ENCODE assay signal across 17 mouse cellular contexts in genomic region chr17:27533354-27533753, GRCm38 (mm10). TPM values are rescaled to one million over a fixed set of nuclear protein-coding genes. Genes with fewer than 3 reads are reported as not detected.
DNase-seq lines count a peak whose midpoint lies in the region; ATAC-seq and TF ChIP-seq lines count a peak whose summit lies in the region.
"Had no signal": no experiment of that assay in that cellular context is flagged by ENCODE, and none has a peak within 500 bp of the region (broad histone marks: within the 10 kb centered on the region; RNA-seq: fewer than 3 reads in every experiment).

No protein-coding gene starts in this region.

- peak; percentile 32 for TF ChIP-seq CTCF in hindbrain, postnatal 0 days (IDR thresholded peaks at IDR 0.05; ENCODE audit: low read depth)
- TF ChIP-seq CTCF in lung, adult 2 months (IDR thresholded peaks at IDR 0.05; ENCODE audit: insufficient read depth, low read length), result 0 out of 2 replicates have a peak, but pooled peaks have one; percentile 25
- peak; percentile 37 for TF ChIP-seq CTCF in ES-Bruce4 (IDR thresholded peaks at IDR 0.05; ENCODE audit: low read depth, low read length)

- no peak for TF ChIP-seq POLR2A in lung, adult 2 months (IDR thresholded peaks at IDR 0.05; ENCODE audit: borderline replicate concordance, extremely low read depth, low read depth, low read length)
- no peak for TF ChIP-seq POLR2A in ES-Bruce4 (IDR thresholded peaks at IDR 0.05; ENCODE audit: insufficient read depth, low read length)

- no peaks in the 10 kb centered on the region for H3K9me3 ChIP-seq in hindbrain, postnatal 0 days (ENCODE audit: low read length)
- H3K9me3 ChIP-seq in hindbrain, embryonic 16.5 days (ENCODE audit: control insufficient read depth, low read length), result no peaks in the 10 kb centered on the region
- no peaks in the 10 kb centered on the region for H3K9me3 ChIP-seq in ES-Bruce4 (replicated peaks; ENCODE audit: control insufficient read depth, insufficient read depth, low read length, poor library complexity, severe bottlenecking)
- H3K9me3 ChIP-seq: embryonic facial prominence, embryonic 12.5 days; heart, embryonic 15.5 days; lung, embryonic 15.5 days; neural tube, embryonic 13.5 days; stomach, embryonic 15.5 days had no signal

- H3K27me3 ChIP-seq in hindbrain, postnatal 0 days (ENCODE audit: insufficient read depth, low read length), result no peaks in the 10 kb centered on the region
- no peaks in the 10 kb centered on the region for H3K27me3 ChIP-seq in hindbrain, embryonic 16.5 days (replicated peaks; ENCODE audit: control insufficient read depth, insufficient read depth, low read length)
- H3K27me3 ChIP-seq in ES-Bruce4 (ENCODE audit: control insufficient read depth, insufficient read depth, low read length, poor library complexity, severe bottlenecking), result no peaks in the 10 kb centered on the region
- no peaks in the 10 kb centered on the region for H3K27me3 ChIP-seq in splenic B cell, adult 2 months (ENCODE audit: control insufficient read depth, insufficient read depth, low read length, poor library complexity, severe bottlenecking)
- H3K27me3 ChIP-seq: embryonic facial prominence, embryonic 12.5 days; heart, embryonic 15.5 days; lung, embryonic 15.5 days; neural tube, embryonic 13.5 days; stomach, embryonic 15.5 days had no signal

- 73% methylated on average over 3 of the region's 3 CpGs for WGBS in hindbrain, postnatal 0 days
- 82% methylated on average over 3 of the region's 3 CpGs for WGBS in hindbrain, embryonic 16.5 days
- WGBS in lung, adult 2 months, result 91% methylated on average over 3 of the region's 3 CpGs

- H3K4me3 ChIP-seq in hindbrain, postnatal 0 days (ENCODE audit: low read length), result no peak overlapping the region
- no peak overlapping the region for H3K4me3 ChIP-seq in hindbrain, embryonic 16.5 days (ENCODE audit: low read length)
- H3K4me3 ChIP-seq in lung, adult 2 months (replicated peaks; ENCODE audit: extremely low read depth, low read depth, low read length), result no peak overlapping the region
- H3K4me3 ChIP-seq in ES-Bruce4 (ENCODE audit: low read depth, low read length), result no peak overlapping the region
- H3K4me3 ChIP-seq: embryonic facial prominence, embryonic 12.5 days; heart, embryonic 15.5 days; lung, embryonic 15.5 days; neural tube, embryonic 13.5 days; stomach, embryonic 15.5 days had no signal

- no peak for DNase-seq in hindbrain, postnatal 0 days (ENCODE audit: low spot score)
- no peak for DNase-seq in lung, adult 2 months
- no peak for DNase-seq in lung, postnatal 25 days (ENCODE audit: low spot score)
- peak; percentile 48 for DNase-seq in splenic B cell, adult 2 months (ENCODE audit: low read depth, low spot score)
- no peak for DNase-seq in yolk sac, embryonic 10.5 days (ENCODE audit: low spot score)
- DNase-seq: cerebellum, adult 18-20 months; kidney, adult 18-20 months; thymus, postnatal 14 days had no signal

- no peaks in the 10 kb centered on the region for H3K36me3 ChIP-seq in hindbrain, postnatal 0 days (ENCODE audit: insufficient read depth, low read length)
- H3K36me3 ChIP-seq in hindbrain, embryonic 16.5 days (ENCODE audit: control insufficient read depth, insufficient read depth, low read length), result no peaks in the 10 kb centered on the region
- H3K36me3 ChIP-seq in ES-Bruce4 (ENCODE audit: control insufficient read depth, insufficient read depth, low read length, poor library complexity, severe bottlenecking), result no peaks in the 10 kb centered on the region
- no peaks in the 10 kb centered on the region for H3K36me3 ChIP-seq in splenic B cell, adult 2 months (ENCODE audit: control insufficient read depth, insufficient read depth, low read length, poor library complexity, severe bottlenecking)
- H3K36me3 ChIP-seq: embryonic facial prominence, embryonic 12.5 days; heart, embryonic 15.5 days; lung, embryonic 15.5 days; neural tube, embryonic 13.5 days; stomach, embryonic 15.5 days had no signal

- H3K4me1 ChIP-seq in hindbrain, postnatal 0 days (ENCODE audit: insufficient read depth, low read length), result no peaks in the 10 kb centered on the region
- no peaks in the 10 kb centered on the region for H3K4me1 ChIP-seq in hindbrain, embryonic 16.5 days (ENCODE audit: control insufficient read depth, insufficient read depth, low read depth, low read length)
- no peaks in the 10 kb centered on the region for H3K4me1 ChIP-seq in lung, adult 2 months (ENCODE audit: control insufficient read depth, insufficient read depth, low read length)
- peaks cover 6% of the 10 kb centered on the region for H3K4me1 ChIP-seq in ES-Bruce4 (ENCODE audit: control insufficient read depth, insufficient read depth, low read length)
- H3K4me1 ChIP-seq: embryonic facial prominence, embryonic 12.5 days; heart, embryonic 15.5 days; lung, embryonic 15.5 days had no signal

- H3K27ac ChIP-seq in hindbrain, postnatal 0 days, result no peak overlapping the region
- H3K27ac ChIP-seq in hindbrain, embryonic 16.5 days (ENCODE audit: low read depth, low read length), result no peak overlapping the region
- H3K27ac ChIP-seq in ES-Bruce4 (ENCODE audit: insufficient read depth, low read length), result no peak overlapping the region
- H3K27ac ChIP-seq: embryonic facial prominence, embryonic 12.5 days; heart, embryonic 15.5 days; lung, embryonic 15.5 days; neural tube, embryonic 13.5 days; stomach, embryonic 15.5 days had no signal

- H3K4me2 ChIP-seq in hindbrain, postnatal 0 days (ENCODE audit: low read depth, low read length), result no peak overlapping the region
- H3K4me2 ChIP-seq in hindbrain, embryonic 16.5 days (ENCODE audit: low read length), result no peak overlapping the region
- H3K4me2 ChIP-seq: embryonic facial prominence, embryonic 12.5 days; heart, embryonic 15.5 days; lung, embryonic 15.5 days; neural tube, embryonic 13.5 days; stomach, embryonic 15.5 days had no signal

- no peak overlapping the region for H3K9ac ChIP-seq in hindbrain, postnatal 0 days (replicated peaks; ENCODE audit: low read length)
- H3K9ac ChIP-seq in hindbrain, embryonic 16.5 days (ENCODE audit: low read depth, low read length), result no peak overlapping the region
- no peak overlapping the region for H3K9ac ChIP-seq in ES-Bruce4 (ENCODE audit: low read depth, poor library complexity, severe bottlenecking)
- H3K9ac ChIP-seq: embryonic facial prominence, embryonic 12.5 days; heart, embryonic 15.5 days; lung, embryonic 15.5 days; neural tube, embryonic 13.5 days; stomach, embryonic 15.5 days had no signal

- no peak for ATAC-seq in hindbrain, postnatal 0 days
- no peak for ATAC-seq in hindbrain, embryonic 16.5 days
- ATAC-seq: midbrain, embryonic 16.5 days had no signal

- TF ChIP-seq EP300 in ES-Bruce4 (IDR thresholded peaks at IDR 0.05; ENCODE audit: insufficient read depth, low read depth, low read length), result no peak

RNA-seq across cellular contexts. Expression of gene Grm4, which starts 12.2 kb away (rescaled TPM):
- 34.3 and 38.8 TPM in 2 replicates for total RNA-seq in hindbrain, postnatal 0 days (2014; rRNA removed)
- 8.7 and 10.1 TPM in 2 replicates for polyA plus RNA-seq in hindbrain, postnatal 0 days (2015; fragmentation: Nextera tagmentation; extraction: Ambion mirVana)
- 9.3 and 10.0 TPM in 2 replicates for polyA plus RNA-seq in hindbrain, embryonic 16.5 days (2015; fragmentation: Nextera tagmentation; extraction: Ambion mirVana)
- 1.1 TPM in 2 replicates for polyA plus RNA-seq in lung, adult 2 months (2012; rRNA removed)
- polyA plus RNA-seq in ES-Bruce4 (2011; ENCODE audit: insufficient read depth, insufficient read length, low read depth, missing spikeins), result 0.49 and 0.63 TPM in 2 replicates
- total RNA-seq: megakaryocyte, adult 5-6 weeks had no signal

RNA-seq across cellular contexts. Expression of gene Hmga1, which starts 22.9 kb away (rescaled TPM):
- 142 and 170 TPM in 2 replicates for total RNA-seq in hindbrain, postnatal 0 days (2014; rRNA removed)
- polyA plus RNA-seq in hindbrain, postnatal 0 days (2015; fragmentation: Nextera tagmentation; extraction: Ambion mirVana), result 130 and 145 TPM in 2 replicates
- polyA plus RNA-seq in hindbrain, embryonic 16.5 days (2015; fragmentation: Nextera tagmentation; extraction: Ambion mirVana), result 144 and 155 TPM in 2 replicates
- 57.9 and 73.2 TPM in 2 replicates for polyA plus RNA-seq in lung, adult 2 months (2012; rRNA removed)
- polyA plus RNA-seq in ES-Bruce4 (2011; ENCODE audit: insufficient read depth, insufficient read length, low read depth, missing spikeins), result 933 and 989 TPM in 2 replicates

RNA-seq across cellular contexts. Expression of gene AI413582, which starts 32.2 kb away (rescaled TPM):
- total RNA-seq in hindbrain, postnatal 0 days (2014; rRNA removed), result 50.2 and 59.6 TPM in 2 replicates
- polyA plus RNA-seq in hindbrain, postnatal 0 days (2015; fragmentation: Nextera tagmentation; extraction: Ambion mirVana), result 92.7 and 95.3 TPM in 2 replicates
- 77.2 and 83.3 TPM in 2 replicates for polyA plus RNA-seq in hindbrain, embryonic 16.5 days (2015; fragmentation: Nextera tagmentation; extraction: Ambion mirVana)
- 42.4 and 44.2 TPM in 2 replicates for polyA plus RNA-seq in lung, adult 2 months (2012; rRNA removed)
- polyA plus RNA-seq in ES-Bruce4 (2011; ENCODE audit: insufficient read depth, insufficient read length, low read depth, missing spikeins), result 14.4 and 16.8 TPM in 2 replicates
